Mouse (Mus musculus) embryonic facial prominence, embryonic 13.5 days (tissue): ENCODE results near the gene Pola2. TPM values are rescaled to one million over a fixed set of nuclear protein-coding genes. Genes with fewer than 3 reads are reported as not detected.

Experiments
- ATAC-seq: fragments of 200-750 bp; cut with Nextera tagmentation; 2 replicates; pipeline ENCODE4 v1.8.0; 2017; ENCODE audit warnings: low read depth; ENCODE audit not compliant: insufficient number of reproducible peaks, insufficient read depth, low FRiP score, low TSS enrichment
- H3K27ac ChIP-seq: fragments of 300-500 bp; sonication (generic); 2 replicates; pipeline ENCODE4 v1.5.1; 2015; ENCODE audit warnings: moderate library complexity, mild to moderate bottlenecking, inconsistent platforms
- H3K27me3 ChIP-seq: fragments of 300-500 bp; sonication (generic); 2 replicates; pipeline ENCODE4 v1.6.1; 2015; ENCODE audit warnings: mild to moderate bottlenecking, inconsistent platforms
- H3K36me3 ChIP-seq: fragments of 300-500 bp; sonication (generic); 2 replicates; pipeline ENCODE4 v1.6.1; 2015; ENCODE audit warnings: mild to moderate bottlenecking, inconsistent platforms
- H3K4me1 ChIP-seq: fragments of 300-500 bp; sonication (generic); 2 replicates; pipeline ENCODE4 v1.6.1; 2015; ENCODE audit warnings: inconsistent platforms
- H3K4me2 ChIP-seq: fragments of 300-500 bp; sonication (generic); 2 replicates; pipeline ENCODE4 v1.6.1; 2015; ENCODE audit warnings: moderate library complexity, mild to moderate bottlenecking, inconsistent platforms
- H3K4me3 ChIP-seq: fragments of 300-500 bp; sonication (generic); 2 replicates; pipeline ENCODE4 v1.5.1; 2015; ENCODE audit warnings: mild to moderate bottlenecking, inconsistent platforms
- H3K9ac ChIP-seq: fragments of 300-500 bp; sonication (generic); 2 replicates; pipeline ENCODE4 v1.6.1; 2015; ENCODE audit warnings: mild to moderate bottlenecking, inconsistent platforms
- H3K9me3 ChIP-seq: fragments of 300-500 bp; sonication (generic); 2 replicates; pipeline ENCODE4 v1.6.1; 2016; ENCODE audit warnings: inconsistent platforms
- WGBS: fragments of 180-500 bp; shearing (Covaris S2); methylation state at CpG from one replicate; pipeline ENCODE4 v1.1.7; 2015; ENCODE audit warnings: mixed read lengths; 5-methylcytosine and 5-hydroxymethylcytosine counted together
- polyA plus RNA-seq: library from polyadenylated mRNA; unstranded; fragments of >200 nt; fragmentation: Nextera tagmentation; extraction: Ambion mirVana; gene quantifications from 2 replicates; pipeline ENCODE4 v1.2.1, GENCODE M21; 2015

Gene Pola2
- polyA plus RNA-seq, 1 experiment from 2014 or later, result 79.5 TPM

- H3K36me3 ChIP-seq, result peaks cover 5% of the 10 kb centered on the region
- H3K9me3 ChIP-seq, result no peaks in the 10 kb centered on the region
- peaks cover 38% of the 10 kb centered on the region for H3K4me1 ChIP-seq
- H3K4me2 ChIP-seq, result no peak overlapping the region
- ATAC-seq, result no peak
- no peak overlapping the region for H3K27ac ChIP-seq
- WGBS, result 92% methylated on average over 3 of the region's 3 CpGs
- no peak overlapping the region for H3K9ac ChIP-seq
- H3K27me3 ChIP-seq, result peaks cover 11% of the 10 kb centered on the region
- H3K4me3 ChIP-seq, result no peak overlapping the region
Measured at GRCm38 (mm10) chr19:5922963-5923362, 41.0 kb downstream of the Pola2 start.

- Histone ChIP-seq H3K27me3 (peaks cover 11% of the 10 kb centered on the region), H3K4me1 (peaks cover 34% of the 10 kb centered on the region), H3K4me3 (no peak overlapping the region), H3K27ac (no peak overlapping the region), H3K9me3 (no peaks in the 10 kb centered on the region), H3K9ac (peak overlapping the region; percentile 59; the same call in 1 of the 2 replicates), H3K36me3 (peaks cover 11% of the 10 kb centered on the region), H3K4me2 (peak overlapping the region; percentile 44)
- no peak for ATAC-seq
- WGBS, result 70% methylated on average over 15 of the region's 15 CpGs
Measured at GRCm38 (mm10) chr19:5922119-5922942, 41.7 kb downstream of the Pola2 start.

GRCm38 (mm10) chr19:5921715-5922114 lies 42.3 kb downstream of the Pola2 start:
- 15% methylated on average over 9 of the region's 9 CpGs for WGBS

GRCm38 (mm10) chr19:5913007-5913719 lies 50.8 kb downstream of the Pola2 start, which contains the start of gene Dpf2:
Gene Dpf2, minus strand, starts transcription at chr19:5913010.
- Histone ChIP-seq H3K9ac (peak within 1 kb of the TSS; percentile 97), H3K4me2 (peak within 1 kb of the TSS; percentile 74), H3K4me3 (peak within 1 kb of the TSS; percentile 85), H3K27me3 (no peaks in the 10 kb centered on the region), H3K36me3 (peaks cover 23% of the 10 kb centered on the region), H3K9me3 (no peaks in the 10 kb centered on the region), H3K4me1 (peaks cover 34% of the 10 kb centered on the region), H3K27ac (peak within 1 kb of the TSS; percentile 91)
- ATAC-seq, result 0 out of 2 replicates have a peak, but pooled peaks have one; percentile 10
- WGBS, result 21% methylated on average over 13 of the region's 13 CpGs

More at GRCm38 (mm10) chr19:5921715-5922114, 42.3 kb downstream of the Pola2 start:
- H3K27ac ChIP-seq, result no peak overlapping the region
- H3K9me3 ChIP-seq, result no peaks in the 10 kb centered on the region
- peaks cover 30% of the 10 kb centered on the region for H3K4me1 ChIP-seq
- H3K36me3 ChIP-seq, result peaks cover 15% of the 10 kb centered on the region
- peaks cover 11% of the 10 kb centered on the region for H3K27me3 ChIP-seq
- peak overlapping the region; percentile 59; the same call in 1 of the 2 replicates for H3K9ac ChIP-seq
- H3K4me2 ChIP-seq, result peak overlapping the region; percentile 44
- 0 out of 2 replicates have a peak overlapping the region, but pooled peaks have one; percentile 8 for H3K4me3 ChIP-seq
- ATAC-seq, result no peak

GRCm38 (mm10) chr19:5912103-5913006 lies 51.6 kb downstream of the Pola2 start:
- Histone ChIP-seq H3K9ac (peak overlapping the region; percentile 97), H3K36me3 (peaks cover 15% of the 10 kb centered on the region), H3K4me2 (peak overlapping the region; percentile 74), H3K4me1 (peaks cover 34% of the 10 kb centered on the region), H3K27ac (peak overlapping the region; percentile 91), H3K27me3 (no peaks in the 10 kb centered on the region), H3K9me3 (no peaks in the 10 kb centered on the region), H3K4me3 (peak overlapping the region; percentile 85)
- peak; percentile 94 for ATAC-seq
- under 1% methylated on average over 59 of the region's 59 CpGs for WGBS

GRCm38 (mm10) chr19:5911430-5912102 lies 52.4 kb downstream of the Pola2 start:
- Histone ChIP-seq H3K4me1 (peaks cover 34% of the 10 kb centered on the region), H3K27ac (peak overlapping the region; percentile 91), H3K9me3 (no peaks in the 10 kb centered on the region), H3K9ac (peak overlapping the region; percentile 97), H3K36me3 (peaks cover 17% of the 10 kb centered on the region), H3K4me3 (peak overlapping the region; percentile 85), H3K4me2 (peak overlapping the region; percentile 74), H3K27me3 (no peaks in the 10 kb centered on the region)
- no peak for ATAC-seq
- 6% methylated on average over 14 of the region's 14 CpGs for WGBS

GRCm38 (mm10) chr19:5910221-5910620 lies 53.8 kb downstream of the Pola2 start:
- ATAC-seq, result no peak
- peak overlapping the region; percentile 74 for H3K4me2 ChIP-seq
- peaks cover 34% of the 10 kb centered on the region for H3K4me1 ChIP-seq
- H3K9me3 ChIP-seq, result no peaks in the 10 kb centered on the region
- H3K4me3 ChIP-seq, result peak overlapping the region; percentile 85
- peak overlapping the region; percentile 57 for H3K9ac ChIP-seq
- peak overlapping the region; percentile 53 for H3K27ac ChIP-seq
- H3K27me3 ChIP-seq, result no peaks in the 10 kb centered on the region
- H3K36me3 ChIP-seq, result peaks cover 24% of the 10 kb centered on the region
- WGBS, result 32% methylated on average over 6 of the region's 6 CpGs

- no peak for ATAC-seq
- no peak overlapping the region for H3K27ac ChIP-seq
- H3K4me3 ChIP-seq, result no peak overlapping the region
- H3K36me3 ChIP-seq, result peaks cover 48% of the 10 kb centered on the region
- H3K4me2 ChIP-seq, result no peak overlapping the region
- H3K4me1 ChIP-seq, result peaks cover 23% of the 10 kb centered on the region
- H3K9me3 ChIP-seq, result no peaks in the 10 kb centered on the region
- WGBS, result 70% methylated on average over 3 of the region's 3 CpGs
- no peaks in the 10 kb centered on the region for H3K27me3 ChIP-seq
- no peak overlapping the region for H3K9ac ChIP-seq
Measured at GRCm38 (mm10) chr19:5907275-5907674, 56.7 kb downstream of the Pola2 start.

GRCm38 (mm10) chr19:5894002-5894678 lies 69.9 kb downstream of the Pola2 start, which contains the start of gene Tigd3:
Gene Tigd3, minus strand, starts transcription at chr19:5894149.
- peaks cover 44% of the 10 kb centered on the region for H3K36me3 ChIP-seq
- H3K27ac ChIP-seq, result no peak within 1 kb of the TSS
- 2% methylated on average over 35 of the region's 36 CpGs for WGBS
- peak within 1 kb of the TSS; percentile 61 for H3K4me3 ChIP-seq
- H3K9me3 ChIP-seq, result no peaks in the 10 kb centered on the region
- ATAC-seq, result peak; percentile 90
- peak within 1 kb of the TSS; percentile 83 for H3K4me2 ChIP-seq
- H3K9ac ChIP-seq, result peak within 1 kb of the TSS; percentile 86
- H3K27me3 ChIP-seq, result no peaks in the 10 kb centered on the region
- H3K4me1 ChIP-seq, result peaks cover 18% of the 10 kb centered on the region
